Mouse (Mus musculus) heart, embryonic 13.5 days (tissue): ENCODE data around the gene Sh2b2. TPM values are rescaled to one million over a fixed set of nuclear protein-coding genes. Genes with fewer than 3 reads are reported as not detected.

Experiments used
- ATAC-seq: fragments of 200-750 bp; cut with Nextera tagmentation; 2 replicates; pipeline ENCODE4 v1.8.0; 2017; ENCODE audit warnings: moderate TSS enrichment; ENCODE audit not compliant: insufficient number of reproducible peaks, low FRiP score, low TSS enrichment; ENCODE audit errors: extremely low read depth
- H3K27ac ChIP-seq: fragments of 300-500 bp; sonication (generic); replicated peaks from 2 replicates; pipeline ENCODE4 v1.5.1; 2015; ENCODE audit warnings: moderate library complexity, mild to moderate bottlenecking, inconsistent platforms
- H3K27me3 ChIP-seq: fragments of 300-500 bp; sonication (generic); replicated peaks from 2 replicates; pipeline ENCODE4 v1.6.1; 2015; ENCODE audit warnings: mild to moderate bottlenecking, inconsistent platforms
- H3K36me3 ChIP-seq: fragments of 300-500 bp; sonication (generic); 2 replicates; pipeline ENCODE4 v1.6.1; 2015; ENCODE audit warnings: mild to moderate bottlenecking, inconsistent platforms
- H3K4me1 ChIP-seq: fragments of 300-500 bp; sonication (generic); 2 replicates; pipeline ENCODE4 v1.6.1; 2015; ENCODE audit warnings: inconsistent platforms
- H3K4me2 ChIP-seq: fragments of 300-500 bp; sonication (generic); 2 replicates; pipeline ENCODE4 v1.6.1; 2015; ENCODE audit warnings: inconsistent platforms, mild to moderate bottlenecking, moderate library complexity
- H3K4me3 ChIP-seq: fragments of 300-500 bp; sonication (generic); 2 replicates; pipeline ENCODE4 v1.5.1; 2015; ENCODE audit warnings: moderate library complexity, mild to moderate bottlenecking, inconsistent platforms
- H3K9ac ChIP-seq: fragments of 300-500 bp; sonication (generic); 2 replicates; pipeline ENCODE4 v1.6.1; 2015; ENCODE audit warnings: inconsistent platforms, mild to moderate bottlenecking, moderate library complexity
- H3K9me3 ChIP-seq: fragments of 300-500 bp; sonication (generic); 2 replicates; pipeline ENCODE4 v1.6.1; 2016; ENCODE audit warnings: inconsistent platforms
- WGBS: fragments of 180-500 bp; shearing (Covaris S2); methylation state at CpG from one replicate; pipeline ENCODE4 v1.1.7; 2015; ENCODE audit warnings: mixed read lengths; 5-methylcytosine and 5-hydroxymethylcytosine counted together
- polyA plus RNA-seq: library from polyadenylated mRNA; unstranded; fragments of >200 nt; fragmentation: Nextera tagmentation; extraction: Ambion mirVana; gene quantifications from 2 replicates; pipeline ENCODE4 v1.2.1, GENCODE M21; 2015

Gene Sh2b2
- polyA plus RNA-seq, 1 experiment from 2014 or later: 1.7 TPM

DNA sequence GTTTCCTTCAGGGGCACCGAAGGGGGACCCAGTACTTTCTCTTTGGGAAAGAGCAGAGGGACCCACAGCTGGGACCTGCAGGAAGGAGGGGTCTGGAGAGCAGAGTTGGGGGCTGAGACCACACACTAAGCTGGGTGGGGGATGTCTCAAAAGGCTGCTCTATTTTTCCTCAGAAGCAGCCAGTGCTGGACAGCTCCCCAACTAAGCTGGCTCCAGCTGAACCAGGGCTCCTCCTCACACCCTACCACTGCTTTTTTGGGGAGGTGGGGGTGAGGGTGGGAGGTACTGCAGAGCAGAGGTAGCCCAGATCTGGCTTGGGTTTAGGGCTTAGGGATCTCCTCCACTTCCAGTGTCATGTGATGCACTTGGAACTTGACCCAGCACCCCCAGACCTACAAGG, 6.0 kb downstream of the Sh2b2 start:
- H3K36me3 ChIP-seq: no peaks in the 10 kb centered on the region
- H3K27me3 ChIP-seq: peaks cover 82% of the 10 kb centered on the region
- H3K27ac ChIP-seq: no peak overlapping the region
- 59% methylated on average over 1 of the region's 1 CpGs for WGBS
- no peak overlapping the region for H3K4me3 ChIP-seq
- H3K9ac ChIP-seq: no peak overlapping the region
- peaks cover 20% of the 10 kb centered on the region for H3K4me1 ChIP-seq
- no peak for ATAC-seq
- H3K4me2 ChIP-seq: no peak overlapping the region
- no peaks in the 10 kb centered on the region for H3K9me3 ChIP-seq

DNA sequence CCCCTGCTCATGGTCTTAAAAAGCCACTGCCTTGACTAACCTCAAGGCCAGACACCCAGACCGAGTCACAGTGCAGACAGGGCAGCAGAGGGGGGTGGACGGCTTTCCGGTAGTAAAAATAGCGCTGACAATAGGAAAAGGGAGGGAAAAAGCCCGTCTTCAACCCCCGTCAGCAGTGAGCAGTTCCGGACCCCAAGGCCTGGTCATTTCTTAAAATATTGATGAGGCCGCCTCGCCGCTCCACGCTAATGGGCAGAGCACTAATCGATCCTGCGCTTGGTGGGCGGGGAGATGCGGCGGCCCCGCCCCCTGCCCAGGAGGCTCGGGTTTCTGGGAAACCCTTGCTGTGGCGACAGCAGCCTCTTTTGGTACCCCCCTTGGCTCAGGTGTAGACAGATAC, 8.7 kb downstream of the Sh2b2 start:
- no peak overlapping the region for H3K27ac ChIP-seq
- no peak for ATAC-seq
- peaks cover 7% of the 10 kb centered on the region for H3K4me1 ChIP-seq
- H3K4me3 ChIP-seq: peak overlapping the region; percentile 46
- H3K9me3 ChIP-seq: no peaks in the 10 kb centered on the region
- peak overlapping the region; percentile 69 for H3K4me2 ChIP-seq
- peak overlapping the region; percentile 40 for H3K9ac ChIP-seq
- WGBS: under 1% methylated on average over 19 of the region's 19 CpGs
- H3K36me3 ChIP-seq: no peaks in the 10 kb centered on the region
- peaks cover 91% of the 10 kb centered on the region for H3K27me3 ChIP-seq

GRCm38 (mm10) chr5:136236611-136237010, 9.7 kb downstream of the Sh2b2 start:
- H3K9me3 ChIP-seq: no peaks in the 10 kb centered on the region
- no peak for ATAC-seq
- no peak overlapping the region for H3K4me3 ChIP-seq
- peaks cover 7% of the 10 kb centered on the region for H3K4me1 ChIP-seq
- H3K4me2 ChIP-seq: no peak overlapping the region
- no peak overlapping the region for H3K9ac ChIP-seq
- H3K36me3 ChIP-seq: no peaks in the 10 kb centered on the region
- H3K27me3 ChIP-seq: peaks cover 92% of the 10 kb centered on the region
- WGBS: 55% methylated on average over 5 of the region's 5 CpGs
- H3K27ac ChIP-seq: no peak overlapping the region

DNA sequence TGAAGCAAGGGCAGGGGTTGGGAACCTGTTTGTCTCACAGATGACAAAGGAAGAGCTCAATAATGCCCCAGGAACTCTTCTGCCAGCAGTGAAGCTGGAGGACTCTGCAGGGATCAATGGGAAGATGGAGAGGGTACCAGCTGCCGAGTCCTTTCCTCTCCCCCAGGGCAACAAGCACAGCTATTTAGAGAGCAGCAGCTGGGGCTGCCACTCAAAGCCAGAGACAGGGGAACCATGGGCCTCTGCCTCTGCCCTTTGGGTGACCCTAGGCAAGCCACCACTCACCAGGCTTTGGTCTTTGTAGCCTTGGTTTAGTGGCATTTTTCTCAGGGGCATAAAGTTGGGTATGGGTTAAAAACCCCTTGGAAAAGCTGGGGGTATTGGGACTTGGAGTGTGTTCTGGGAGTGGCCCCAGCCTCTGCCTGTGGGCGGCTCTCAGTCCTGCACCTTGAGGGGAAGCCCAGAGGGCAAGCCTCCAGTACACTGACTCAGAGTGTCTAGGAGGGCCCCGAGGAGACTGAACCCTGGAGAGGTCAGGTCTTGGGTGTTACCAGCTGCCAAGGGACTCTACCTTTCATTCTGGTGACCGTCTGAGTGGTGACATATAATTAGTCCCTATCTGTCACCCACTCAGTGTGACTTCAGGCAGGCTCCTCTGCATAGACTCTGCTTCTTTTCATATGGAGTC, 15.9 kb downstream of the Sh2b2 start:
- Histone ChIP-seq H3K9ac (no peak overlapping the region), H3K27me3 (peaks cover 52% of the 10 kb centered on the region), H3K4me3 (no peak overlapping the region), H3K27ac (no peak overlapping the region), H3K4me2 (no peak overlapping the region), H3K9me3 (no peaks in the 10 kb centered on the region), H3K36me3 (no peaks in the 10 kb centered on the region), H3K4me1 (peaks cover 4% of the 10 kb centered on the region; the same call in 1 of the 2 replicates)
- no peak for ATAC-seq
- 47% methylated on average over 4 of the region's 4 CpGs for WGBS

DNA sequence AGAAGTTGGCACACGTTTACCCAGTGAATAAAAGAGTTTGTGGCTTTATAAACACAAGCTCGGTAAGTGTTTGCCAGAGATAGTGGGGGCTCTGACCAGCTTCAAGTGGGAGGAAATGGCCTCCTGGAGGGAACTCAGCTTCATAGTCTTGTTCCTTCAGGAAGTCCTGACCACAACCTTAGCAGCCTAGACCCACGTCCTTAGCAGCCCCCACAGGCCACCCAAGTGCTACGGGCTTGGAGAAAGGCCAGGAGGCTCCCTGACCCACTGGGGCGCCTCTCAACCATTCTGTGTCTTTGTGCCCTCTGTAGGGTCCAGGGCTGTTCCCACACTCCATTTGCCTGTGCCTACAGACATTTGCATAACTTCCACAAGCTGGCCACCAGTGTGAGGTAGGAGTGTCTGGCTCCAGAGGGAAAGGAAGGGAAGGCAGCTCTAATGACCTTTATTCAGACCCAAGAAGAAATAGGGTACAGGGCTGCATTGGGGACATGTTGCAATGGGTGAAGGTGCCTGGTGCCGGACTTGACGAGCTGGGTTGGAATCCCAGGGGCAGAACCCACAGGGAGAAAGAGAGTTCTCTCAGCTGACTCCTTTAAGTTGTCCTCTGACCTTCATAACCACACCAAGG, 20.0 kb downstream of the Sh2b2 start:
- Histone ChIP-seq H3K4me1 (0 out of 2 replicates have a peak, but pooled peaks cover 4% of the 10 kb centered on the region), H3K27ac (no peak overlapping the region), H3K4me2 (no peak overlapping the region), H3K4me3 (no peak overlapping the region), H3K9ac (no peak overlapping the region), H3K27me3 (peaks cover 12% of the 10 kb centered on the region), H3K36me3 (peaks cover 4% of the 10 kb centered on the region; the same call in 1 of the 2 replicates), H3K9me3 (peaks cover 3% of the 10 kb centered on the region; the same call in 1 of the 2 replicates)
- 64% methylated on average over 7 of the region's 7 CpGs for WGBS
- ATAC-seq: no peak

DNA sequence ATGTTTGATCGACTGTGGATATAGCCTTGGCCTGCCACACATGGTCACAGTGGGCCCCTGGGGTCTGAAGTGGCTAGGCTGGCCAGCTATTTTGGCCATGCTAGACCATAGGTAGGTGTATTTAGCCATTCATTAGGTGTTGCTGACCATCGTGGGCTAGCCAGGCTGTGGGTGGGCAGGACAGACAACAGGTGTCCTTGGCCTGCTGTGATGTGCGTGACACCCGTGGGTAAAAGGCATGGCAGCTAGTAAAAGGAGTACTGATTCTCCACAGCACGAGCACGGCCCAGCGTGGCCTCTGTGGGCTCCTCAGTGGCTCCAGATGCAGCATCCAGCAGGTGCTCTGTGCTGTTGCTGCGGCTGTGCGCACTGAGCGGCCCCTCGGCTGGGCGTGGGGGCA, 27.8 kb downstream of the Sh2b2 start:
- WGBS: 72% methylated on average over 12 of the region's 12 CpGs
- no peak for ATAC-seq
- H3K9ac ChIP-seq: no peak overlapping the region
- H3K4me3 ChIP-seq: no peak overlapping the region
- peaks cover 7% of the 10 kb centered on the region for H3K27me3 ChIP-seq
- H3K9me3 ChIP-seq: peaks cover 11% of the 10 kb centered on the region
- H3K27ac ChIP-seq: no peak overlapping the region
- no peaks in the 10 kb centered on the region for H3K4me1 ChIP-seq
- H3K36me3 ChIP-seq: no peaks in the 10 kb centered on the region
- H3K4me2 ChIP-seq: no peak overlapping the region

DNA sequence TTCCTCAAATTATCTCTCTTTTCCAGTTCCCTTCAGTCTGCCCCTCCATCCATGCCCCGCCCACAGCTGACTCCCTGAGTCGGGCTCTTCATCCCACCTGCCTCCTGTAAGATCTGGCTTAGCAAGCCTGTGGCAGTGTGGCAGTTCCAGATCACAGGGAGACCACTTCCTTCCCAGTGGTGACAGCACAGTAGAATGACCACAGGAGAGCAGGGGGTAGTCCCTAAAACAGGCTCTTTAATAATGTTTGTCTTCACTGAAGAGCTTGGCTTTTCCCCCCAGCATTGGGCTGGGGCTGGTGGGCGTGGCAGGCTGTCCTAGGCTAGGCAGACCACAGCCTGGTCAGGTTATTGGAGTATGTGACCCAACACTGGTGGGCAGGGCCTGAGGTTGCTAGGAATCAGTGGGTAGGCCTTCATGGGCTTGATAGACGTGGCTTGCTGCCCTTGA, 28.4 kb downstream of the Sh2b2 start:
- H3K27ac ChIP-seq: no peak overlapping the region
- WGBS: 53% methylated on average over 4 of the region's 4 CpGs
- peaks cover 7% of the 10 kb centered on the region for H3K27me3 ChIP-seq
- ATAC-seq: no peak
- H3K4me3 ChIP-seq: no peak overlapping the region
- H3K36me3 ChIP-seq: no peaks in the 10 kb centered on the region
- no peaks in the 10 kb centered on the region for H3K4me1 ChIP-seq
- H3K9me3 ChIP-seq: peaks cover 8% of the 10 kb centered on the region; the same call in 1 of the 2 replicates
- H3K4me2 ChIP-seq: no peak overlapping the region
- H3K9ac ChIP-seq: no peak overlapping the region

DNA sequence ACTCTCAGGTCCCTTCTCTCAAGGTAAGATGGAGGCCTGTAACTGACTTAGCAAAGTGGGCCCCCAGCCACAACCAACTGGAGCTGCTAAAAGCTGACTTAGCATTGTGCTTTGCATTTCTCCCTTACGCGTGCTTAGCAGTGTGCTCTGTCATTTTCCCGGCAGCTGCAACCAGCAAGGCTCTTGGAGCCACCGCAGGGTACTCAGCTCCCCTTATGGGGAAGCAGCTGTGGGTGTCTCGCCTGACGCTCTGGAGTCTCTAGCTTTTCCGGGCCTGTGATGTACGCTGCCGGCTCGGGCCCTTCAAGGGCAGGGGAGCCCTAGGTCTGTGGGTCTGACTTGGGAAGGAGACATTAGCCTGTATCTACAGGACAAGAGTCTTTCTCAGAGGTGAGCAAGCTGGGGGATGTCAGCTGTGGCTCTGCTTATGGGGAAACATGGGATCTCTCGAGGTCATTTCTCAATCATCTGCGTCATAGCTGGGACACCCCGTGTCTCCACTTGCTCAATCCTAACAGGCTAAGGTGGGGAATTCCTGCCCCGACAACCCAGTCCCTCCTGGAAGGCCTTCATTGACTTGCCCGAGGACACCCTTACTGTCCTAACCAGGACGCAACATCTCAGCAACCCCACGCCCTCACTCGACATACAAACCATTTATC, 29.2 kb downstream of the Sh2b2 start:
- ATAC-seq: no peak
- Histone ChIP-seq H3K4me3 (no peak overlapping the region), H3K9me3 (peaks cover 8% of the 10 kb centered on the region; the same call in 1 of the 2 replicates), H3K9ac (no peak overlapping the region), H3K27me3 (peaks cover 7% of the 10 kb centered on the region), H3K27ac (no peak overlapping the region), H3K36me3 (no peaks in the 10 kb centered on the region), H3K4me2 (no peak overlapping the region), H3K4me1 (no peaks in the 10 kb centered on the region)
- 72% methylated on average over 18 of the region's 18 CpGs for WGBS

DNA sequence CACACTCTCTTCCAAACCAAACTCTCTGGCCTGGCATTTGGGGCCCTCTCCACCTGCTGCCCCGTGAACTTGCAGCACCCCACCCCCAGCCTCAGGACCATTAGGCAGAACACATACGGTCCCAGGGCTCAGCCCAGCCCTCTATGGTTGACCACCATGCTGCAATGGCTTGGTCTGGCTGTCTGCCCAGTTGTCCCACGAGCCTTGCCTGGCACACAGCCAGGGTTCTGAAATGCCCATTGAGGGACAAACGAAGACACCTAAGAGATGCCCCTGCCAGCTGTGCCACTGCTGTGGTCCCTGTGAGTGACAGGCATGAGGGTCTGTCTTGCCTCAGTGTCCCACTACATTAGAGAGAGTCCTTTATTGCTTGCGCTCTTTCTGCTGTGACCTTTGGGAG, 30.4 kb downstream of the Sh2b2 start:
- peaks cover 7% of the 10 kb centered on the region for H3K27me3 ChIP-seq
- no peak overlapping the region for H3K27ac ChIP-seq
- no peak overlapping the region for H3K9ac ChIP-seq
- no peak for ATAC-seq
- no peak overlapping the region for H3K4me2 ChIP-seq
- no peaks in the 10 kb centered on the region for H3K36me3 ChIP-seq
- H3K9me3 ChIP-seq: peaks cover 8% of the 10 kb centered on the region; the same call in 1 of the 2 replicates
- no peaks in the 10 kb centered on the region for H3K4me1 ChIP-seq
- no peak overlapping the region for H3K4me3 ChIP-seq
- WGBS: 61% methylated on average over 5 of the region's 5 CpGs

DNA sequence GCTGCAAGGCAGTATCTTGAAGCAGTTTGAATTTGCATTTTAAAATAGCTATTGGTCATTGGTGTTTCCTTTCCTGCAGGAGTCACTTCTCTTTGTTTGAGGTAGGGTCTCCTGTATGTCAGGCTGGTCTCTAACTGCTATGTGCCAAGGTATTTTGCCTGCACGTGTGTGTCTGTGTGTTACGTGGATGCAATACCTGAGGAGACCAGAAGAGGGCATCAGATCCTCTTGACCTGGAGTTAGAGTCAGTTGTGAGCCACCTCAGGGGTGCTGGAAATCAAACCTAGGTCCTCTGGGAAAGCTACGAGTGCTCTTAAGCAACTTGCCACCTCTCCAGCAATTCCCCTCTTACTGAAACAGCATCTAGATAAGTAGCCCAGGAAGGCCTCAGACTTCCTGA, 31.1 kb downstream of the Sh2b2 start:
- ATAC-seq: no peak
- WGBS: 83% methylated on average over 3 of the region's 3 CpGs
- Histone ChIP-seq H3K4me1 (no peaks in the 10 kb centered on the region), H3K27ac (no peak overlapping the region), H3K27me3 (peaks cover 7% of the 10 kb centered on the region), H3K4me3 (no peak overlapping the region), H3K9ac (no peak overlapping the region), H3K4me2 (no peak overlapping the region), H3K36me3 (no peaks in the 10 kb centered on the region), H3K9me3 (peaks cover 8% of the 10 kb centered on the region; the same call in 1 of the 2 replicates)

DNA sequence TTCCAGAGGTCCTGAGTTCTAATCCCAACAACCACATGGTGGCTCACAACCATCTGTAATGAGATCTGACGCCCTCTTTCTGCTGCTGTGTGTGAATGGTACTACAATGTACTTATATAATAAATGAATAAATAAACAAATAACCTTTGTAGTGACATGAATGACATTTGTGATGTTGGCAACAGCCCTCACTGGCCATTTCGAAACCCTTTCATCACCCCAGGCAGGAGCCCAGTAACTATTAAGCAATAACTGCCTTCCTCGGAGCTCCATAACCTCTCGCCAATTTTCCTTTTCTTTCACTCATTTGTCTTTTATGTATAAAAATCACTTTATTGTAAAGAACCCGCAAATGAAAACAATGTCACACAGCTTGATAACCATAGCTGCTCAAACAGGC, 32.6 kb downstream of the Sh2b2 start:
- no peak for ATAC-seq
- H3K4me1 ChIP-seq: no peaks in the 10 kb centered on the region
- 74% methylated on average over 5 of the region's 5 CpGs for WGBS
- H3K36me3 ChIP-seq: no peaks in the 10 kb centered on the region
- no peak overlapping the region for H3K4me2 ChIP-seq
- peaks cover 6% of the 10 kb centered on the region for H3K27me3 ChIP-seq
- no peak overlapping the region for H3K9ac ChIP-seq
- H3K27ac ChIP-seq: no peak overlapping the region
- peaks cover 8% of the 10 kb centered on the region; the same call in 1 of the 2 replicates for H3K9me3 ChIP-seq
- H3K4me3 ChIP-seq: no peak overlapping the region
